Mouse (Mus musculus) B cell, adult (primary cell): ENCODE results near the gene Ier5l. TPM values are rescaled to one million over a fixed set of nuclear protein-coding genes. Genes with fewer than 3 reads are reported as not detected.

Experiments used
- total RNA-seq: library from RNA; stranded (reverse); gene quantifications from 4 replicates; pipeline ENCODE4 v1.2.4, GENCODE M21; 2023; ENCODE audit not compliant: inconsistent age

The Ier5l gene
- total RNA-seq = 2.8 to 4.8 TPM (median 3.2 TPM) in 4 replicates

DNA sequence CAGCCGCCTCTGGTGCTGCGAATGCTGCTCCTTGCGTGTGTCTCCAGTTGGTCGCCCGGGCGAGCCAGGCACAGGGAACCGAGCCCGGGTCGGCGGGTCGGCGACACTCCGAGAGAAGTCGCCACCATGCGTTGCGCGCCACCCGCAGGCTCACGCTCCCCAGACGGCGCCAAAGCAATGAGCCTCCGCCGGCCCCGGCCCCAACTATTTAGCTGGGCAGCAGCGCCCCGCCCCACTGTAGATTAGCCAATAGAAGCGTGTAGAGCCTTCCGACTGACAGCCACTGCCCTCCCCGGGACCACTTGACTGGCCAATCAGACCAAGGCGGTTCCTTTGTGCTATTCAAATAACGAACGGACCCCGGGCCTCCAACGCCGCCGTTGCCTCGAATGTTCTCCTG is at the start of gene Ier5l:
Gene Ier5l, minus strand, starts transcription at position 181 of the 400 bp plus-strand sequence.

Other genes starting within 250 kb of the Ier5l start
- 26.7 to 32.9 TPM (median 28.9 TPM) in 4 replicates for gene Lrrc8a, start 236.5 kb downstream of the Ier5l start, total RNA-seq
- 0.90 to 5.9 TPM (median 3.4 TPM) in 4 replicates for gene Gm28035, start 233.7 kb downstream of the Ier5l start, total RNA-seq
- gene Phyhd1, start 208.0 kb downstream of the Ier5l start, total RNA-seq = 4.9 to 10.3 TPM (median 8.9 TPM) in 4 replicates
- gene Gm28038, start 193.2 kb downstream of the Ier5l start, total RNA-seq = 3.3 TPM in 1 of 4 replicates, not detected in the others
- 8.1 to 11.2 TPM (median 9.9 TPM) in 4 replicates for gene Dolk, start 187.9 kb downstream of the Ier5l start, total RNA-seq
- 50.2 to 59.9 TPM (median 55.0 TPM) in 4 replicates for gene Nup188, start 187.8 kb downstream of the Ier5l start, total RNA-seq
- 56.1 to 83.8 TPM (median 71.9 TPM) in 4 replicates for gene Sh3glb2, start 114.9 kb downstream of the Ier5l start, total RNA-seq
- gene Miga2, start 110.0 kb downstream of the Ier5l start, total RNA-seq = 12.5 to 23.0 TPM (median 18.0 TPM) in 4 replicates
- 17.4 to 23.5 TPM (median 19.5 TPM) in 4 replicates for gene Dolpp1, start 82.0 kb downstream of the Ier5l start, total RNA-seq
- gene Crat, start 58.4 kb downstream of the Ier5l start, total RNA-seq = 20.2 to 34.2 TPM (median 25.9 TPM) in 4 replicates
- gene Ptpa, start 58.2 kb downstream of the Ier5l start, total RNA-seq = 140 to 153 TPM (median 144 TPM) in 4 replicates
- 4.6 to 7.9 TPM (median 5.7 TPM) in 4 replicates for gene Cstad, start 120.8 kb upstream of the Ier5l start, total RNA-seq